Mouse (Mus musculus): Measurements from ENCODE around the gene Camkv.
A peak's percentile ranks its signal among the peaks of the same experiment; 100 is the strongest.

The Camkv gene

GRCm38 (mm10) chr9:107935374-107935773 lies at the start of gene Camkv:
Gene Camkv, plus strand, starts transcription at chr9:107935674.
- DNase-seq = no peak

- peak; percentile 92 for DNase-seq
Observed at GRCm38 (mm10) chr9:107887804-107888266, 47.6 kb upstream of the Camkv start, which contains the start of gene Mon1a. Gene Mon1a, plus strand, starts transcription at chr9:107888151.

GRCm38 (mm10) chr9:107888267-107888850 lies 47.1 kb upstream of the Camkv start:
- DNase-seq = no peak

- DNase-seq = no peak
Observed at GRCm38 (mm10) chr9:107890260-107890659, 45.2 kb upstream of the Camkv start.

- DNase-seq = no peak
Observed at GRCm38 (mm10) chr9:107891023-107891422, 44.5 kb upstream of the Camkv start.

- no peak for DNase-seq
Observed at GRCm38 (mm10) chr9:107898563-107898962, 36.9 kb upstream of the Camkv start.

- no peak for DNase-seq
Observed at GRCm38 (mm10) chr9:107899855-107900254, 35.6 kb upstream of the Camkv start.

- DNase-seq = peak; percentile 86
Observed at GRCm38 (mm10) chr9:107900840-107901626, 34.4 kb upstream of the Camkv start.

GRCm38 (mm10) chr9:107901627-107901914 lies 33.9 kb upstream of the Camkv start:
- DNase-seq = no peak

- peak; percentile 84 for DNase-seq
Observed at GRCm38 (mm10) chr9:107904726-107905125, 30.7 kb upstream of the Camkv start.

GRCm38 (mm10) chr9:107906252-107906966 lies 29.1 kb upstream of the Camkv start, which contains the start of gene Mst1r:
Gene Mst1r, plus strand, starts transcription at chr9:107906873.
- DNase-seq = no peak

- no peak for DNase-seq
Observed at GRCm38 (mm10) chr9:107906967-107907800, 28.3 kb upstream of the Camkv start.

- no peak for DNase-seq
Observed at GRCm38 (mm10) chr9:107907801-107908120, 27.7 kb upstream of the Camkv start.

GRCm38 (mm10) chr9:107908410-107909158 lies 26.9 kb upstream of the Camkv start:
- DNase-seq = no peak

- no peak for DNase-seq
Observed at GRCm38 (mm10) chr9:107910025-107910769, 25.3 kb upstream of the Camkv start.

- no peak for DNase-seq
Observed at GRCm38 (mm10) chr9:107914764-107915420, 20.6 kb upstream of the Camkv start.

GRCm38 (mm10) chr9:107917895-107918608 lies 17.4 kb upstream of the Camkv start:
- peak; percentile 44 for DNase-seq

- no peak for DNase-seq
Observed at GRCm38 (mm10) chr9:107918884-107919283, 16.6 kb upstream of the Camkv start.

GRCm38 (mm10) chr9:107919441-107919840 lies 16.0 kb upstream of the Camkv start:
- no peak for DNase-seq

GRCm38 (mm10) chr9:107923021-107923420 lies 12.5 kb upstream of the Camkv start:
- no peak for DNase-seq

All from right cerebral cortex, adult 18-20 months (tissue).